Mouse (Mus musculus) right cerebral cortex, adult 18-20 months (tissue): ENCODE measurements around the gene Gm21708.
"Not testable (repeated sequence)": the region's sequence is repeated elsewhere in the genome, so short reads cannot be mapped to it uniquely, and the experiment has no call there.

Source experiments
- DNase-seq: peaks from one replicate; pipeline ENCODE4 v3.0.0; 2022; ENCODE audit warnings: mixed read lengths

The Gm21708 gene

DNA sequence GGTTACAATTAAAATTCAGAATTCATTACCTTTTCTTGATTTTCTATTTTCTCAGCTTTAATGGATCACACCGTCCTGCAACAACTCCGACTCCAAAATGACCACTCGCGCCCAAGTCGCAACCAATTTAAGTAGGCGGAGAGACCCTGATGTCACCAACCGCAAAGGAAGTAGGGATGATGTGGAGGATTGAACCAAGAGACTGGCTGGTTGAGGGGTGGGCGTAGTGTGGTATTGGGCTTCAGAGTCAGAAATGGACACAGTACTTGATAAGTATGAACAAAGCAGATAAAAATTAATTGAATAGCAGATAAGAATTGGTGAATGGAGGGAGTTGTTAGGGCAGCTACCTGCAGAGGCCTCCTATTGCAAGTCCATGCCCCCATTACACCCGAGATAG lies at the start of gene Gm21708, which contains the start of gene Gm21704:
Gene Gm21708, minus strand, starts transcription at position 101 of the 400 bp plus-strand sequence.
Gene Gm21704, minus strand, starts transcription at position 101 of the 400 bp plus-strand sequence.
- not testable (repeated sequence) for DNase-seq
